Mouse (Mus musculus): ENCODE data around the gene Galntl6. TPM values are rescaled to one million over a fixed set of nuclear protein-coding genes. Genes with fewer than 3 reads are reported as not detected.

The Galntl6 gene
- total and polyA plus RNA-seq, 3 experiments, result not detected

DNA sequence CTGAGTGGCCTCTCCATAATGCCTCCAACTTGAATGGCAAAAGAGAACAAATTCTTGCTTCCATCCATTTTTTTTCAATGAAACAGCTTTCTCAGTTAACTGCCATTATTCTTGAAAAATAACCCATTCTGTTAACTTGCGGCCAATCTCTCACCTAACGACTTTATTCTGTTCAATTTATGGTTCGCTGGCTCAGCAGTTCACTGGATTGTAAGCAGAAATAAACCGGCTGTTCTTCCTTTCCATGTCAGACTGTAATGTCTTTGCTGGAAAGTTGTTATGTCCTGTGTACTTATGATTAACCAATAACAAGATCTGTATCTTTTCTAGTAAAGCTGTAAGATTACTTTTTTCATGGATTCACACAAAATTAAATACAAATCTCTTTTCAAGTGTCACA is 837.8 kb downstream of the Galntl6 start:
- Histone ChIP-seq H3K36me3 (replicated peaks in 1 of 2; ENCODE audit: control insufficient read depth in 1 of 2, insufficient read depth in 1 of 2, low read length in 1 of 2) (no peaks in the 10 kb centered on the region), H3K27me3 (replicated peaks) (no peaks in the 10 kb centered on the region), H3K4me2 (ENCODE audit: insufficient read depth, low read depth, poor library complexity, severe bottlenecking) (no peak overlapping the region), H3K4me1 (ENCODE audit: control insufficient read depth in 1 of 2, insufficient read depth in 2 of 2) (no peaks in the 10 kb centered on the region), H3K9me3 (replicated peaks; ENCODE audit: low read length) (no peaks in the 10 kb centered on the region), H3K4me3 (replicated peaks in 1 of 3; ENCODE audit: low read depth in 2 of 3, low read length in 2 of 3, poor library complexity in 1 of 3) (no peak overlapping the region), H3K27ac (ENCODE audit: insufficient read depth, low read depth) (no peak overlapping the region), H3K9ac (ENCODE audit: insufficient read depth, low read depth) (no peak overlapping the region), H3K79me2 (replicated peaks; ENCODE audit: control insufficient read depth, extremely low read depth, insufficient read depth, poor library complexity, severe bottlenecking) (no peaks in the 10 kb centered on the region)
- in situ Hi-C loops (cut with MboI; ENCODE audit: low pct_ligation_motif_present, low pct_unique_long_range_greater_than_20kb, low sequenced_read_pairs) (no loop called here), dilution Hi-C loops (cut with MboI; ENCODE audit: extremely low pct_ligation_motif_present, extremely low pct_unique_long_range_greater_than_20kb, low sequenced_read_pairs) (no loop called here)
- DNase-seq (ENCODE audit: extremely low read depth), result no peak
- TF ChIP-seq CHD1 (IDR thresholded peaks at IDR 0.05; ENCODE audit: low read depth, low read length) (no peak), NELFE (IDR thresholded peaks at IDR 0.05; ENCODE audit: low read depth, low read length) (no peak), E2F4 (IDR thresholded peaks at IDR 0.05; ENCODE audit: insufficient replicate concordance, low read depth, low read length) (no peak), HCFC1 (IDR thresholded peaks at IDR 0.05; ENCODE audit: low read depth, low read length) (no peak), MAZ (IDR thresholded peaks at IDR 0.05; ENCODE audit: low read depth, low read length) (no peak), MAX (IDR thresholded peaks at IDR 0.05; ENCODE audit: low read length) (no peak), MYC (IDR thresholded peaks at IDR 0.05; ENCODE audit: low read depth, low read length) (no peak), MAFK (IDR thresholded peaks at IDR 0.05; ENCODE audit: insufficient replicate concordance, low read length) (no peak), GABPA (IDR thresholded peaks at IDR 0.05; ENCODE audit: insufficient replicate concordance, low read depth, low read length) (no peak), BHLHE40 (IDR thresholded peaks at IDR 0.05; ENCODE audit: low read depth, low read length) (no peak), TBP (conservative IDR thresholded peaks at IDR 0.05; ENCODE audit: low read depth, low read length) (no peak), KAT2A (IDR thresholded peaks at IDR 0.05; ENCODE audit: insufficient replicate concordance, low read length) (no peak), RCOR1 (conservative IDR thresholded peaks at IDR 0.05; ENCODE audit: low read depth, low read length) (no peak), NRF1 (IDR thresholded peaks at IDR 0.05; ENCODE audit: low read depth, low read length) (no peak)

DNA sequence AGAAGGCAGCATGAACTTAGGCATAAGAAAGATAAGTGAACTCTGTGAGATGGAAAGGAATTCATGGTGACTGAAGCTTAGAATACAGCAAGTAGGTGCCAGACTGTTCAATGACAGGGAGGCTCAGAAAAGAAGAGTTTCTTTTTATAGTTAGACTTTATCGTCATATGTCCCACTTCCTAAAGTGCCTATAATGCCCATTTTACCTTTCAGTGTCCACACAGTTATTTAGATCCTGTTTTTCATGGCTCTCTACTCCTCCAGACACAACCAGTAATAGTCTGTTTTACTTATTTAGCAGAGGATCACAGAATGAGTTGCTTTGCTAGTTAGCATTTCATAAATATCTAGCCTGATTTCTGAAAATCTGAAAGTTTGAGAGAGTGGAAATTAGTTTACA is 838.7 kb downstream of the Galntl6 start:
- TF ChIP-seq RAD21 (IDR thresholded peaks at IDR 0.05; ENCODE audit: low read depth, low read length) (no peak), USF1 (IDR thresholded peaks at IDR 0.05; ENCODE audit: low read depth, low read length) (no peak), RCOR1 (conservative IDR thresholded peaks at IDR 0.05; ENCODE audit: low read depth, low read length) (no peak), PAX5 (IDR thresholded peaks at IDR 0.05; ENCODE audit: low read length) (no peak), MEF2A (IDR thresholded peaks at IDR 0.05; ENCODE audit: borderline replicate concordance, low read depth, low read length) (no peak), MXI1 (IDR thresholded peaks at IDR 0.05; ENCODE audit: low read depth, low read length) (no peak), KAT2A (IDR thresholded peaks at IDR 0.05; ENCODE audit: insufficient replicate concordance, low read length) (no peak), GABPA (IDR thresholded peaks at IDR 0.05; ENCODE audit: insufficient replicate concordance, low read depth, low read length) (no peak), MAZ (IDR thresholded peaks at IDR 0.05; ENCODE audit: low read depth, low read length) (no peak)
- H3K9me3 ChIP-seq (replicated peaks; ENCODE audit: low read length), result no peaks in the 10 kb centered on the region
- no peak overlapping the region for H3K9ac ChIP-seq (ENCODE audit: insufficient read depth, low read depth)
- no peak overlapping the region for H3K4me3 ChIP-seq (replicated peaks in 1 of 3; ENCODE audit: low read depth in 2 of 3, low read length in 2 of 3, poor library complexity in 1 of 3)
- no peaks in the 10 kb centered on the region for H3K79me2 ChIP-seq (replicated peaks; ENCODE audit: control insufficient read depth, extremely low read depth, insufficient read depth, poor library complexity, severe bottlenecking)
- in situ Hi-C loops (cut with MboI; ENCODE audit: low pct_ligation_motif_present, low pct_unique_long_range_greater_than_20kb, low sequenced_read_pairs), result no loop called here
- H3K36me3 ChIP-seq (replicated peaks in 1 of 2; ENCODE audit: control insufficient read depth in 1 of 2, insufficient read depth in 1 of 2, low read length in 1 of 2), result no peaks in the 10 kb centered on the region
- no peak overlapping the region for H3K27ac ChIP-seq (ENCODE audit: insufficient read depth, low read depth)
- H3K27me3 ChIP-seq (replicated peaks), result no peaks in the 10 kb centered on the region
- DNase-seq (ENCODE audit: extremely low read depth), result no peak
- H3K4me2 ChIP-seq (ENCODE audit: insufficient read depth, low read depth, poor library complexity, severe bottlenecking), result no peak overlapping the region
- no peaks in the 10 kb centered on the region for H3K4me1 ChIP-seq (ENCODE audit: control insufficient read depth in 1 of 2, insufficient read depth in 2 of 2)
- dilution Hi-C loops (cut with MboI; ENCODE audit: extremely low pct_ligation_motif_present, extremely low pct_unique_long_range_greater_than_20kb, low sequenced_read_pairs), result no loop called here

Data from CH12.LX (cell line).